Mouse (Mus musculus) MEL (cell line): ENCODE measurements around the gene Tmbim1. TPM values are rescaled to one million over a fixed set of nuclear protein-coding genes. Genes with fewer than 3 reads are reported as not detected.

ENCODE experiments used
- DNase-seq: peaks from one replicate; pipeline ENCODE4 v3.0.0; 2011; ENCODE audit warnings: low read depth, low spot score
- H3K27ac ChIP-seq: 2 replicates; pipeline ENCODE4 v1.5.1; 2012; ENCODE audit warnings: low read depth, mild to moderate bottlenecking, control low read depth, low read length, moderate library complexity; ENCODE audit not compliant: control insufficient read depth
- H3K27me3 ChIP-seq, 2 experiments: fragments of 150-350 bp in 1 of 2; sonication (generic) in 1 of 2; 2 replicates each; pipeline ENCODE4 v1.6.1; 2012; ENCODE audit warnings: low read length in 2 of 2, mild to moderate bottlenecking in 2 of 2, improper control_type of control experiment in 1 of 2, moderate library complexity in 1 of 2; ENCODE audit not compliant: insufficient read depth in 2 of 2, control insufficient read depth in 1 of 2
- H3K36me3 ChIP-seq, 2 experiments: 2 replicates each; pipeline ENCODE4 v1.6.1; 2012 to 2014; ENCODE audit warnings: low read length in 2 of 2, improper control_type of control experiment in 1 of 2, inconsistent platforms in 1 of 2, mild to moderate bottlenecking in 1 of 2; ENCODE audit not compliant: insufficient read depth in 2 of 2, control insufficient read depth in 1 of 2
- H3K4me1 ChIP-seq, 2 experiments: fragments of 150-350 bp in 1 of 2; sonication (generic) in 1 of 2; 2 replicates each; pipeline ENCODE4 v1.6.1; 2012; ENCODE audit warnings: low read length in 2 of 2, improper control_type of control experiment in 1 of 2, mild to moderate bottlenecking in 1 of 2; ENCODE audit not compliant: insufficient read depth in 2 of 2, control insufficient read depth in 1 of 2
- H3K4me3 ChIP-seq, 2 experiments: fragments of 150-350 bp in 1 of 2; sonication (generic) in 1 of 2; 2 replicates each; pipeline ENCODE4 v1.5.1; 2012; ENCODE audit warnings: low read depth in 2 of 2, low read length in 2 of 2, mild to moderate bottlenecking in 2 of 2, moderate library complexity in 2 of 2, control low read depth in 1 of 2, improper control_type of control experiment in 1 of 2; ENCODE audit not compliant: control insufficient read depth in 1 of 2, insufficient read depth in 1 of 2
- H3K79me2 ChIP-seq: 2 replicates; pipeline ENCODE4 v1.6.1; 2012; ENCODE audit warnings: mild to moderate bottlenecking, low read length, moderate library complexity; ENCODE audit not compliant: control insufficient read depth, poor library complexity, insufficient read depth
- H3K9ac ChIP-seq: 2 replicates; pipeline ENCODE4 v1.6.1; 2012; ENCODE audit warnings: low read depth, mild to moderate bottlenecking, control low read depth, low read length, moderate library complexity; ENCODE audit not compliant: control insufficient read depth, poor library complexity, severe bottlenecking
- H3K9me3 ChIP-seq: fragments of 150-350 bp; sonication (generic); replicated peaks from 2 replicates; pipeline ENCODE4 v1.6.1; 2012; ENCODE audit warnings: mild to moderate bottlenecking, low read length, improper control_type of control experiment, moderate library complexity; ENCODE audit not compliant: insufficient read depth
- BHLHE40 ChIP-seq: IDR thresholded peaks from 2 replicates; pipeline ENCODE4 v1.6.1; 2012; ENCODE audit warnings: low read depth, mild to moderate bottlenecking, inconsistent platforms, low read length, improper control_type of control experiment, borderline replicate concordance
- CHD1 ChIP-seq: IDR thresholded peaks from 2 replicates; pipeline ENCODE4 v1.6.1; 2012; ENCODE audit warnings: low read depth, mild to moderate bottlenecking, inconsistent platforms, low read length, improper control_type of control experiment
- GATA1 ChIP-seq: IDR thresholded peaks from 2 replicates; pipeline ENCODE4 v1.6.1; 2011; ENCODE audit warnings: low read depth, low read length, improper control_type of control experiment
- MAX ChIP-seq: IDR thresholded peaks from 2 replicates; pipeline ENCODE4 v1.6.1; 2011; ENCODE audit warnings: low read length, improper control_type of control experiment
- MXI1 ChIP-seq: IDR thresholded peaks from 2 replicates; pipeline ENCODE4 v1.6.1; 2011; ENCODE audit warnings: mild to moderate bottlenecking, low read depth, low read length, improper control_type of control experiment
- MYB ChIP-seq: IDR thresholded peaks from 2 replicates; pipeline ENCODE4 v1.6.1; 2011; ENCODE audit warnings: mild to moderate bottlenecking, low read depth, low read length, improper control_type of control experiment
- NELFE ChIP-seq: IDR thresholded peaks from 2 replicates; pipeline ENCODE4 v1.6.1; 2011; ENCODE audit warnings: low read depth, low read length, improper control_type of control experiment
- POLR2AphosphoS2 ChIP-seq: IDR thresholded peaks from 2 replicates; pipeline ENCODE4 v1.6.1; 2011; ENCODE audit warnings: low read length, improper control_type of control experiment
- POLR2AphosphoS5 ChIP-seq: IDR thresholded peaks from 2 replicates; pipeline ENCODE4 v1.6.1; 2012; ENCODE audit warnings: low read depth, borderline replicate concordance, mild to moderate bottlenecking, inconsistent platforms, low read length, moderate library complexity, mixed read lengths
- RAD21 ChIP-seq: IDR thresholded peaks from 2 replicates; pipeline ENCODE4 v1.6.1; 2011; ENCODE audit warnings: mild to moderate bottlenecking, low read depth, low read length, improper control_type of control experiment
- UBTF ChIP-seq: IDR thresholded peaks from 2 replicates; pipeline ENCODE4 v1.6.1; 2012; ENCODE audit warnings: low read depth, mild to moderate bottlenecking, inconsistent platforms, low read length, improper control_type of control experiment, moderate library complexity, borderline replicate concordance; ENCODE audit not compliant: insufficient read depth
- ZKSCAN1 ChIP-seq: IDR thresholded peaks from 2 replicates; pipeline ENCODE4 v1.6.1; 2012; ENCODE audit warnings: low read depth, mild to moderate bottlenecking, inconsistent platforms, low read length, improper control_type of control experiment, moderate library complexity
- ZNF384 ChIP-seq: IDR thresholded peaks from 2 replicates; pipeline ENCODE4 v1.6.1; 2012; ENCODE audit warnings: low read depth, mild to moderate bottlenecking, inconsistent platforms, low read length, improper control_type of control experiment
- polyA plus RNA-seq, 2 experiments: library from polyadenylated mRNA; stranded (reverse) in 1 of 2; unstranded in 1 of 2; fragments of >175 nt in 1 of 2; fragments of >200 nt in 1 of 2; gene quantifications; 2 replicates each; pipeline versions ENCODE4 v1.2.1 to v1.2.4; 2012; ENCODE audit warnings: low replicate concordance in 2 of 2, low read depth in 1 of 2; ENCODE audit not compliant: insufficient read length in 2 of 2, insufficient read depth in 1 of 2, missing spikeins in 1 of 2
- total RNA-seq: library from RNA; depleted of rRNA; stranded (reverse); fragments of 300-350 nt; gene quantifications from 2 replicates; pipeline ENCODE4 v1.2.3, GENCODE M21; 2012; rRNA removed

Tmbim1 gene
- 10.3 and 13.0 TPM in 2 replicates for total RNA-seq
- 10 to 100 TPM in 1 of 2 experiments, not detected in 1; 20.8 TPM for polyA plus RNA-seq

DNA sequence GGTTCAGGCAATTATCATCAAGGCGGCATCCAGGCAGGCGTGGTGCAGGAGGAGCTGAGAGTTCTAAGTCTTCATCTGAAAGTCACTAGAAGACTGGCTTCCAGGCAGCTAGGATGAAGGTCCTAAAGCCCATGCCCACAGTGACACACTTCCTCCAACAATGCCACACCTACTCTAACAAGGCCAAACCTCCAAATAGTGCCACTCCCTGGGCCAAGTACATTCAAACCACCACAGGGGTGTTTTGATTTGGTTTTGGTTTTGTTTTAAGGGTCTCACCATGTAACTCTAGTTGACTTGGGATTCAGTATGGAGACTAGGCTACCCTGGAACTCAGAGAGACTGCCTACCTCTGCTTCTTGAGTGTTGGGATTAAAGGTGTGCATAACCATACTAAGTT, at the start of gene Tmbim1:
Gene Tmbim1, minus strand, starts transcription at position 101 of the 400 bp plus-strand sequence.
- Histone ChIP-seq H3K4me3 (peak within 1 kb of the TSS; percentile 91 to 94), H3K36me3 (peaks cover 0 to 22% of the 10 kb centered on the region in 2 experiments; a peak in 2 of 4 replicates), H3K9ac (peak within 1 kb of the TSS; percentile 86), H3K9me3 (no peaks in the 10 kb centered on the region), H3K4me1 (peaks cover 0 to 31% of the 10 kb centered on the region in 2 experiments; a peak in 2 of 4 replicates), H3K27me3 (no peaks in the 10 kb centered on the region), H3K79me2 (peaks cover 14% of the 10 kb centered on the region), H3K27ac (no peak within 1 kb of the TSS)
- DNase-seq, result no peak
- TF ChIP-seq MXI1, result no peak
- no peak for TF ChIP-seq RAD21
- no peak for TF ChIP-seq NELFE
- TF ChIP-seq MYB, result no peak
- TF ChIP-seq POLR2AphosphoS5, result no peak
- no peak for TF ChIP-seq ZKSCAN1

DNA sequence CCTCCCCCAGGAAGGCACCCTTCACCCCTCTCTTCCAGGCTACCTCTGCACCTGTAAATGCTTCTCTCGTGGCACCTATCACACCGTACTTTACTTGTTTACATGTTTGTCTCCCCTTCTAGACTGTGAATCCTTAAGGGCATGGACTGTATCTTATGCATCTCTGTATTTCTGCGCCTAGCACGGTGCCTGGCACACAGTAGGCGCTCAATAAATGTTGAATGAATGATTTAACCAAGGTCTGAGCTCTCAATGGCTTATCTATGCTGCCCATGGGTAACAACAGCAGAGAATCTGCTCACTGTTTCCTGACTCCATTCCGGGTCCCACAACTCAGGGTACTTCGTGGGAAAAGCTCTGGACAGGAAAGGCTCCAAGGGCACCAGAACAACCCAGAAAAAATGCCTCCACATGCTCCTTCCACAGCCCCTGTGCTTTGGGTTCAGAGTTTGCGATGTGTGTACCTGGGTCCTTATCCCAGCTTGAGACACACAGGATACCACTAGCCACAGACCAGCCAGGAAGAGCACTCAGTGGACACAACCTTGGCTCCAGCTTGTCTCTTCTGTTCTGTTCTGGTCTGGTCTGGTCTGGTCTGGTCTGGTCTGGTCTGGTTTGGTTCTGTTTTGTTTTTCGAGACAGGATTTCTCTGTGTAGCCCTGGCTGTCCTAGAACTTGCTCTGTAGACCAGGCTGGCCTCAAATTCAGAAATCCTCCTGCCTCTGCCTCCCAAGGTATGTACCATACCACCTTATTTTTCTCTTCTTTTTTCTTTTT, 48.2 kb upstream of the Tmbim1 start:
- no peaks in the 10 kb centered on the region for H3K79me2 ChIP-seq
- no peak overlapping the region for H3K9ac ChIP-seq
- H3K4me1 ChIP-seq, result no peaks in the 10 kb centered on the region
- no peak overlapping the region for H3K27ac ChIP-seq
- no peak overlapping the region for H3K4me3 ChIP-seq
- H3K9me3 ChIP-seq, result no peaks in the 10 kb centered on the region
- TF ChIP-seq GATA1 (no peak), BHLHE40 (no peak), POLR2AphosphoS5 (no peak), NELFE (no peak), MXI1 (no peak), ZNF384 (no peak), POLR2AphosphoS2 (no peak), MAX (no peak), CHD1 (no peak), UBTF (no peak)
- no peaks in the 10 kb centered on the region for H3K27me3 ChIP-seq
- no peak for DNase-seq
- no peaks in the 10 kb centered on the region for H3K36me3 ChIP-seq
